Mouse (Mus musculus) intestine, postnatal 0 days (tissue): ENCODE results near the gene Dtnbp1. TPM values are rescaled to one million over a fixed set of nuclear protein-coding genes. Genes with fewer than 3 reads are reported as not detected.

ENCODE experiments used
- ATAC-seq: fragments of 200-750 bp; cut with Nextera tagmentation; 2 replicates; pipeline ENCODE4 v1.8.0; 2017; ENCODE audit warnings: mild to moderate bottlenecking, moderate TSS enrichment, moderate library complexity
- H3K27ac ChIP-seq: fragments of 300-500 bp; sonication (generic); 2 replicates; pipeline ENCODE4 v1.5.1; 2014; ENCODE audit warnings: mild to moderate bottlenecking, low read depth, low read length, moderate library complexity
- H3K27me3 ChIP-seq: fragments of 300-500 bp; sonication (generic); replicated peaks from 2 replicates; pipeline ENCODE4 v1.6.1; 2014; ENCODE audit warnings: low read length, mixed read lengths; ENCODE audit not compliant: control insufficient read depth, insufficient read depth
- H3K36me3 ChIP-seq: fragments of 300-500 bp; sonication (generic); 2 replicates; pipeline ENCODE4 v1.6.1; 2014; ENCODE audit warnings: mild to moderate bottlenecking, moderate library complexity; ENCODE audit not compliant: control insufficient read depth, insufficient read depth
- H3K4me1 ChIP-seq: fragments of 300-500 bp; sonication (generic); replicated peaks from 2 replicates; pipeline ENCODE4 v1.6.1; 2014; ENCODE audit warnings: antibody characterized with exemption, low read length, mixed read lengths; ENCODE audit not compliant: control insufficient read depth, insufficient read depth
- H3K4me2 ChIP-seq: fragments of 300-500 bp; sonication (generic); replicated peaks from 2 replicates; pipeline ENCODE4 v1.6.1; 2014; ENCODE audit warnings: low read depth, mild to moderate bottlenecking, moderate library complexity
- H3K4me3 ChIP-seq: fragments of 300-500 bp; sonication (generic); 2 replicates; pipeline ENCODE4 v1.5.1; 2014; ENCODE audit warnings: low read depth, low read length
- H3K9ac ChIP-seq: fragments of 300-500 bp; sonication (generic); 2 replicates; pipeline ENCODE4 v1.6.1; 2014; ENCODE audit warnings: mild to moderate bottlenecking, low read depth, low read length
- H3K9me3 ChIP-seq: fragments of 300-500 bp; sonication (generic); 2 replicates; pipeline ENCODE4 v1.6.1; 2016; ENCODE audit warnings: mixed run types; ENCODE audit not compliant: control insufficient read depth
- CTCF ChIP-seq: sonication (generic); IDR thresholded peaks from 2 replicates; pipeline ENCODE4 v1.5.1; 2016; ENCODE audit warnings: low read depth, mild to moderate bottlenecking, control low read depth, antibody characterized with exemption, moderate library complexity
- WGBS: fragments of 180-500 bp; shearing (Covaris S2); extraction: QIAGEN DNeasy Blood & Tissue Kit; methylation state at CpG from one replicate; pipeline ENCODE4 v1.1.7; 2014; 5-methylcytosine and 5-hydroxymethylcytosine counted together
- polyA plus RNA-seq: library from polyadenylated mRNA; unstranded; fragments of >200 nt; fragmentation: Nextera tagmentation; extraction: Ambion mirVana; gene quantifications from 2 replicates; pipeline ENCODE4 v1.2.1, GENCODE M21; 2015

The Dtnbp1 gene
- polyA plus RNA-seq, 1 experiment from 2014 or later: 65.2 TPM

DNA sequence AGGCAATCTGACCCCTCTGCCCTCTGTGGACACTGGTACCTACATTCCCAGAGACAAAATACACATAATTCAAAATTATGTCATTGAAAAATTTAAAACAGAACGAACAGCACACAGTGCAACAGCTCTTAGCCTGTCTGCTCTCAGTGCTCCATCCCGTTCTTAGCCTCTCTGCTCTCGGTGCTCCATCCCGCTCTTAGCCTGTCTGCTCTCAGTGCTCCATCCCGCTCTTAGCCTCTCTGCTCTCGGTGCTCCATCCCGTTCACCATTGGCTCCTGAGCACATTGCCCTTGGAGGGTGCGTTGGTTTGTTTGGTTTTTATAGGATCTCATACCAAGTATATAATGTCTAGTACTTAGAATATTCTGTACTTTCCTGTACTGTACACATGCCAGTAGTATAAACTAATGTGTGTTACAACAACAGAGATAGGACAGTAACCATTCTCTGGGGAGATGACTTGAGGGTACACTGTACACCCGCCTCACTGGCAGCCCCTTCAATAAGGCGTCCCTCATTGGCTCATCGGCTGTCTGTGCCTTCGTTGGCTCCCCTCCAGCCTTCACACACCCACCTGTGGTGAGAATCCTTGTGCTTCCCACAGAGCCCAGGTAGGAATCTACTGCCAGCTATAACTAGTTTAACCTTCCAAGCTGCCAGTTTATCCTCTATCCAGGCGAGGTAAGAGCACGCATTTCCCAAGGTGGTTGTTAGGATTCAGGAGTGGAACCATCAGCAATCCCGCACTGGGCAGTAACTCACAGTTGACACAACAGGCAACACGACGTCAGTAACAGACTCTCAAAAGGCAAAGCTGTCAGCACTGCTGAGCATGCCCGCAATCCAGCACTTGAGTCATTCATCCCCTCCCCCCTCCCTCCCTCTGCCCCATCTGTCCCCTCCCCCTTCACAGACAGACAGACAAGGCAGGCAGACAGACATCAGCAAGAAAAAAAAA lies 69.4 kb downstream of the Dtnbp1 start:
- H3K4me3 ChIP-seq: no peak overlapping the region
- no peak overlapping the region for H3K27ac ChIP-seq
- no peak for ATAC-seq
- no peak overlapping the region for H3K4me2 ChIP-seq
- peaks cover 14% of the 10 kb centered on the region; the same call in 1 of the 2 replicates for H3K36me3 ChIP-seq
- no peak for TF ChIP-seq CTCF
- no peaks in the 10 kb centered on the region for H3K4me1 ChIP-seq
- no peak overlapping the region for H3K9ac ChIP-seq
- no peaks in the 10 kb centered on the region for H3K9me3 ChIP-seq
- 81% methylated on average over 18 of the region's 18 CpGs for WGBS
- H3K27me3 ChIP-seq: no peaks in the 10 kb centered on the region

DNA sequence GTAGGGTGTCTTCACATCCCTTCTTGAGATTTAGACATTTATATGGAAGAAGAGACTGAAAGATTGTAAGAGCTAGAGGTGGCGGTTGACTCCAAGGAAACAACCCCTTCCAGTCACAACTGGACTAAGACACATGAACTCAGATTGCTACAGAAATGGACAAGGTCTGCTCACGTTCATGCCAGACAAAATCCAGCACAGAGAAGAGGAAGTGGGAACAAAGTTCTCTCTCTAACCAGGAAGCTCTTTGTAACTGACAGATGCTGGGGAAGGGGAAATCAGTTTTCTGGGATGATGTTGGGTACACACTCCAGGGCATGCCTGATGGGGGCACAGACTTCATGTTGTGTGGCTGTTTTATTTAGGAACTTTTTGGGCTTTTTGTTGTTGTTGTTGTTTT lies 75.6 kb downstream of the Dtnbp1 start:
- Histone ChIP-seq H3K4me1 (no peaks in the 10 kb centered on the region), H3K27ac (no peak overlapping the region), H3K4me3 (no peak overlapping the region), H3K27me3 (no peaks in the 10 kb centered on the region), H3K9ac (no peak overlapping the region), H3K4me2 (no peak overlapping the region), H3K36me3 (peaks cover 51% of the 10 kb centered on the region), H3K9me3 (no peaks in the 10 kb centered on the region)
- no peak for ATAC-seq
- no peak for TF ChIP-seq CTCF
- WGBS: 71% methylated on average over 2 of the region's 2 CpGs

DNA sequence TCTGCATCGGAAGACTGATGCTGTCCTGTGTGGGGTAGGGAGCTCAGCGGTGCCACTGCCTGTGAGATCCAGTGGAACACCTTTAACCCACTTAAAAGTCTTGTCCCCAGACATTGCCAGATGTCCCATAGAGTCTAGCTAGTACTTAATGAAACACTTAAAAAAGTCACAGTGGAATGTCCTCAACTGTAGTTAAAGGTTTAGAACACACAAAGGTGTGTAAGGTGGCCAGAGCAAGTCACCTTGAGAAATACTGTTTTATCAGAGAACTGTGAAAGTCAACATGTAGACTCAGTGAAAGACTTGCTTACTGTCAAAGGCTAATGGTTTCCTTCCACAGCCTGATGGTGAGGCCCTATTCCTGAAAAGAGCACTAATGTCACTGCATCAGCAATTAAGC lies 76.8 kb downstream of the Dtnbp1 start:
- H3K36me3 ChIP-seq: peaks cover 60% of the 10 kb centered on the region
- H3K4me1 ChIP-seq: no peaks in the 10 kb centered on the region
- no peaks in the 10 kb centered on the region for H3K9me3 ChIP-seq
- H3K9ac ChIP-seq: no peak overlapping the region
- ATAC-seq: no peak
- no peak overlapping the region for H3K27ac ChIP-seq
- no peak for TF ChIP-seq CTCF
- H3K4me2 ChIP-seq: no peak overlapping the region
- no peaks in the 10 kb centered on the region for H3K27me3 ChIP-seq
- no peak overlapping the region for H3K4me3 ChIP-seq
- 94% methylated on average over 2 of the region's 2 CpGs for WGBS

DNA sequence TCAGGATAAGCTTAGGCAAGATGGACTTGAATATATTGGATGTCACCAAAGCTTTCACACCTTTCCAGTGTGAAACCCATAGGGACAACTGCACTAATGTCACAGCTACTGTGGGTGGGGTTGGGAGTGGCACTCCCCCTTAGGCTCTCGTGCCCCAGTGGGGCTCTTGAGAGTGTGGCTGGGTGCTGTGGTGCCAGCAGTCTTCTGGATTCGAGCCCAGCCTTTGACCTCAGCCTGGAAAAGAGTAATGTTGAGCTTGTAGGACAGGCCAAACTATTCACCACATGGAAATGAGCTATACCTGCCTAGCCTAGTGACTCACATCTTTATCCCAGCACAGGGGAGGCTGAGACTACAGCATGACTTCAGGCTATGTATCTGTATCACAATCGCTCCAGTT lies 77.9 kb downstream of the Dtnbp1 start:
- H3K27ac ChIP-seq: no peak overlapping the region
- H3K4me1 ChIP-seq: no peaks in the 10 kb centered on the region
- H3K9me3 ChIP-seq: no peaks in the 10 kb centered on the region
- no peak overlapping the region for H3K4me2 ChIP-seq
- ATAC-seq: 0 out of 2 replicates have a peak, but pooled peaks have one; percentile 19
- peaks cover 65% of the 10 kb centered on the region for H3K36me3 ChIP-seq
- H3K9ac ChIP-seq: no peak overlapping the region
- TF ChIP-seq CTCF: no peak
- 89% methylated on average over 3 of the region's 3 CpGs for WGBS
- no peak overlapping the region for H3K4me3 ChIP-seq
- H3K27me3 ChIP-seq: no peaks in the 10 kb centered on the region

DNA sequence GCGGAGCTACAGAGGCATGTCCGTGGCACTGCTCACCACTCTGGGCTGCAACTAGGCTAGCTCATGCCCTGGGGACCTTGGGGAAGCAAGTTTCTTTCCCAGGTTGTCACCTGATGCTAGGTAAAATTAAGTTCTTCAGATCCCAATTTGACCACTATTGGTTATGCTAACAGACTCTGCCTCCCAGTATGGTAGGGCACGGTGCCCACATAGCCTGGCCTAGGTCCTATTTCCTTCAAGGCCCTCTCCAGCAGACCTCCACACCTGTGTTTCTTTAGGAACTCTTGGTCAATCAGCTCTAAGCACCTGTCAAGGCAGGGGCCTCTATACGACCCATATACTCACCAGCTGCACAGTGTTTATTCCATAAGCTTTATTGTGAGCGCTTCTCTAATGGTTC lies 80.2 kb downstream of the Dtnbp1 start:
- Histone ChIP-seq H3K27me3 (no peaks in the 10 kb centered on the region), H3K4me2 (no peak overlapping the region), H3K9me3 (no peaks in the 10 kb centered on the region), H3K27ac (no peak overlapping the region), H3K9ac (no peak overlapping the region), H3K36me3 (peaks cover 76% of the 10 kb centered on the region), H3K4me3 (no peak overlapping the region), H3K4me1 (no peaks in the 10 kb centered on the region)
- no peak for TF ChIP-seq CTCF
- 84% methylated on average over 5 of the region's 5 CpGs for WGBS
- no peak for ATAC-seq

DNA sequence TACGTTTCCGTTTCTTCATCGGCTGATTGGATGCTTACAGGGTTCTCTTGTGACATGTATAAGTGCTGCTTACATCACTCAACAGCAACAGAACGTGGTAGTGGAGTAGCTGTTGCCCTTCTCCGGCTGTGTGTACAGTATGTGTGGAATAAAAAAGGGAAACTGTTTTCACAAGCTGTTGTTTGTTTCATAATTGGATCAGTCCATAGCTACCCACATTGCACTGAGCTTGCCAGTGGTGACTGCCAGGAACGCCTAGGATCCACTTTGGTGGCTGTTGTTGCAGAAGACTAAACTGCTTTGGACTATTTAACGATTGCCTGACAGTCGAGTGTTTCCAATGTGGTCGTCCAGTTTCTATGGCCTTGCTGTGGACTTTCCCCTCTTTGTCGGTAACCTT lies 80.9 kb downstream of the Dtnbp1 start:
- no peak for ATAC-seq
- 68% methylated on average over 10 of the region's 10 CpGs for WGBS
- TF ChIP-seq CTCF: no peak
- no peak overlapping the region for H3K4me3 ChIP-seq
- no peaks in the 10 kb centered on the region for H3K9me3 ChIP-seq
- H3K27ac ChIP-seq: no peak overlapping the region
- peaks cover 82% of the 10 kb centered on the region for H3K36me3 ChIP-seq
- H3K4me2 ChIP-seq: no peak overlapping the region
- no peak overlapping the region for H3K9ac ChIP-seq
- H3K27me3 ChIP-seq: no peaks in the 10 kb centered on the region
- H3K4me1 ChIP-seq: no peaks in the 10 kb centered on the region
